Mouse (Mus musculus) right cerebral cortex, postnatal 4 days (tissue): ENCODE measurements around the gene Ccdc177.

Experiments used
- DNase-seq: peaks from one replicate; pipeline ENCODE4 v3.0.0-alpha.2; 2022

Ccdc177 gene

DNA sequence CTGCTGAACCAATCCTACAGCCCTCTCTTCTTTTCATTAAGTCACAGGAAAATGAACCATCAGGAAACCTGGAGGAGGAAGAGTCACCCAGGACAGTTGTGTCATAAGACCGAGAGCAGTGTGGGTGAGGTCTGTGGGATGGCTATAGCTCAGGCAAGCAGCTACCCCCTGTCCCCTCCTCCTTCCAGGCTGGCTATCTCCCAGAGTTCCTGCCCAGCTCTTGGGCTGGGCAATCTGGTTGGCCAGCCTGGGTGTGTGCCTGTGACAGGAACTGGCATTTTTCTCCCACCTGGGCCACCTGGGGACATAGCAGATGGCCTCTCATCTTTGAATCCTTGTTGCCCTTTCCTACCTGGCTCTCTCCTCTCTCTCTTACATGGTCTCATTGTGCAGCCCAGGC, 23.4 kb upstream of the Ccdc177 start:
- DNase-seq, result no peak

DNA sequence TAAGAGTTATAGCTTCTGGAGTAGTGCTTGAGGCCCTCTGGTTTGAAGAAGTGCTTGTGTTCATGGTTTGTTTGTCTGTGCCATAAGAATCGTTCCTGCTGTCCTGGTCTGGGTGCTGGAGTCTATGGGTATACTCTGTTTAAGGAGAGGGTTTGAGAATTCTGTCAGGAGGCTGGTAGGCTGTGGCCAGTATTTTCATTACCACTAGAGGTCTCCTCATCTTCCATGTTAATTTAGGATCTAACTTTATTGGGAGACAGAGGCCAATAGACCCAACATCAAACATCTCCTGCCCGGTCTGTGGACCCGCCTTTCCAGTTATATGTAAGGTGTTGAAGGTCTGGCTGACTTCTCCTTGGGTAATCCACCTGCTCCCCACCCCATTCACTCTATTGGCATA, 22.4 kb upstream of the Ccdc177 start:
- DNase-seq, result no peak

DNA sequence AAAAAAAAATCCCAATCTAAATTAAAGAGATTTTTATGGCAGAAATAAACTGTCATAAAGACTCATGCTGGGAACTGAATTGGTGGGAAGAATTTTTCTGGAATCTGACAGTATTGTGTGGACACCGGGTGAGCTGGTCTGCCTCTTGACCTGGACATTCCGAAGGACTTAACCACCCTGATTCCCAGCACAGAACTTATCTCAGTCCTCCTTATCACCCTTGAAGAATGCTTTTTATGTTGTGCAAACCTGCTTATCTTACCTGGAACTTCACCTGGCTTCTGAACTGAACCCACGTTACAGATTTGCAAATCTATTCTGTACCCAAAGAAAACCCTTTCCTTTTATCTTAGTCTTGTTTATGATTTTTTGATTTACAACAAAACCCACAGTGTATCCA, 21.7 kb upstream of the Ccdc177 start:
- no peak for DNase-seq

DNA sequence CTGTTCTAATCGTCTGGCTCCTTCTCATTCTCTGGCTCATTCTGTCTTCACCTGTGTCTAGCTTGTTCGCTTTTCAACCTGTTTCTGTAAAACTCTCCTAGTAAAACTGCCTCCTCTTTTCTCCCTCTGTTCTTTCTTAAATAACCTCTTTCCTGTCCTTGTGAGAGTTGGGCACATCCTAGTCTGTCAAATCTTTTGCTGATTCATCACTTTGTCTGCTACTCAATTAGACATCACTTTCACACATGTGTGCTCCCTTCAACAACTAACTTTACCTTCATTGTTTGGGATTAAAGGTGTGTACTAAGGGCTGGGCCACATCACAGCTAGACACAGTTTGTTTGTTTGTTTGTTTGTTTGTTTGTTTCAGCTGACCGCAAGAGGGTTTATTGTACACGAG, 19.3 kb upstream of the Ccdc177 start:
- DNase-seq, result no peak

DNA sequence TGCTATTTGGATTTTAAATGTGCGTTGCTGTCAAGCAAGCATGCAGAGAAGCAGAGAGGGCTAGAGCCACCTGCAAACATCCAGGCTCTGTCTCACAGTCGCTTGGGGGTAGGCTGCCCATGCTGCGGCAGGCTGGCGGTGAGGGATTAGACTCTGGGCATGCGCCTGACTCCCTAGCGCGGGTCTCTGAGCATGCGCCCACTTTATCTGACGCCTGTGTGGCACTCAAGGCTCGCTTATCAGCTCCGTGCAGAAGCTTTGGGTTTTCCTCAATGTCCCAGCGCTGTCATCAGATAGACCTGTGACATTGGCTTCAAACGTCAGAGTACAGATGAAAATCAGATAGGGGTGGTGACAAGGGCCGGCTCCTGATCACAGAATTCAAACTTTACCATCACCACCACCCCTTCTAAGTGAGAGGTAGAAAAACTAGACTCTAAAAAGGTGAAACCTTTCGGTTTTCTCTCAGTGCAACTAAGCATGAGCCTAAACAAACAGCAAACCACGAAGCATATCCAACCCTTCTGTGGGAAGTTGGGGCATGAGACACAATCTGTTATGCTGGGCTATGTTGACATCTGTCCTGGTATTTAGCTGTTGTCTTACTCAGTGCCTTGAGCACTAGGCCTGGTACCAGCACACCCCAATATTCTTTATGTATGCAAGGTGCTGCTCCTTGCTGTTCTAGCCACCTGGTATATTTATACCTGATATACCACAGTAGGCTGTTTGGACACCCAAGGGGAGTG, 17.9 kb upstream of the Ccdc177 start:
- DNase-seq, result no peak

DNA sequence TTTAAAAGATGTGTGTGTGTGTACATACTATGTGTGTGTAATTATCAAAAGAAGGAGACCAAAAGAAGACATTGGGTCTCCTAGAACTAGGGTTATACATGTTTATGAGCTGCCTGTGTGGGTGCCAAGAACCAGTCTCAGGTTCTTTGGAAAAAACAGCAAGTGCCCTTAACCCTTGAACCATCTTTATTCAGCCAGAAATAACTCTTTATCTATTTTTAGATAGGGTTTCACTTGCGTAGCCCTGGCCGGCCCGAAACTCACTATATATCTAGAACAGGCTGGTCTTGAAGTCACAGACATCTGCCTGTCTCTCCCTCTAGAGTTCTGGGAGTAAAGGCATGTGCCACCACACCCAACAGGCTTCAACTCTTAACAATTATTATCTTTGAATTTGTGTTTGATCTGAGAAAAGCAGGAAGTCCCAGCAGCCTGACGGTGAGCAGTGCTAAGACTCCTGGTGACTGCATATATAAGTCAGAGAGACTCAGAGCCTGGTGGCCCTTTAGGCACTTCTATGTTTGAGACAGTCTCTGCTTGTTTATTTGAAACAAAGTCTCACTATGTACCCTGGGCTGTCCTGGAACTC, 15.7 kb upstream of the Ccdc177 start:
- no peak for DNase-seq

DNA sequence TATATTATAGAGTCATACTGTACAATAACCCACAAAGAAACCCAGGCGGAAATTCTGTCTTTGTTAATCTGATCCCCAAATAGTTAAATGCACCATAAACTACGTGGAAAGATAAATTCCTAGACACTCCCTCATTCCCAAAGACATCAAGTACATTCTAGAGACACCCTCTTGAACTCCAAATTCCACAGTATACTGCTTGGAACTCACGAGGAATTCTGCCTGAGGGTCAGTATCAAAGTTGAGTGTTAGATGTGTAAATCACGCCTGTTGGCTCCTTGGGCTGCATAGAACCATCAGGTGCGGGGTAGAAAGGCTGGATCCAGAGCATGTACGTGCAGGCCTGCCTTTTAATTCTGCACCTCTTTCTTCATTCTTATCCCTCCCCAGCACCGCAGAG, 14.3 kb upstream of the Ccdc177 start:
- DNase-seq, result no peak

DNA sequence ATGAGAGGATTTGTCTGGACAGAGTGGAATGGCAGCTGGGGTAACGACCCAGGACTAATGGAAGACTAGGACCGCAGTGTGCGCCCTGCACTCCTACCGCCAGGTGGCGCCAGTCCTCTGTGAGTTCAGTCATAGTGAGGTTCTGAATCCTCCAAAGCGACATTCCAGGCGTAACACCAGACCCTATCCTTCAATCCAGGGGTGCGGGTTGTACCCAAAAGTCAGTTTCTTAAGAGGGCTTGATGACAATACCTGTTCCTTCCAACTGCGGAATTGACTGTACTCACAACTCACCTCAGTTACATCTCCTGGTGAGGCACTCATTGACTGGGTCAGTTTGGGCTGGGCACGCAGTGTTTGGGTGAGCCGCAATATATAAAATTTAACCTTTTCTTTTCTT, 9.2 kb upstream of the Ccdc177 start:
- peak; percentile 83 for DNase-seq

DNA sequence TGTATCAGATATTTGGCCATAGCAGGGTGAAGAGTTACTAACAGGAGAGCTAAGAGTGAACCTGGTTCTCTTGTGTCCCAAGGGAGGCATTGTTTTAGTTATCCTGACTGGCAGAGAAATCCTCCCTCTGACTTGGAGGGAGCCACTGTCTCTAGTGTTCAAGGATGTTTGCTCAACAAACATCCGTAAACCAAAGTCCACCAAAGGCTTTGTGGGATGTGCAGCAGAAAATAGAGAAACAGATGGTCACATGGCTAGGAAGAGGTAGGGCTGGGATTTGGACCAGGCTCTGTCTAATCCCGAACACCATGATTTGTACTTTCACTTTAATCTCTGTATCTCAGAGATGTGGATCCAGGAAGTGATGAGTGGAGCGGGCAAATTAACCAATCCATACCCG, 3.6 kb upstream of the Ccdc177 start:
- DNase-seq, result no peak

DNA sequence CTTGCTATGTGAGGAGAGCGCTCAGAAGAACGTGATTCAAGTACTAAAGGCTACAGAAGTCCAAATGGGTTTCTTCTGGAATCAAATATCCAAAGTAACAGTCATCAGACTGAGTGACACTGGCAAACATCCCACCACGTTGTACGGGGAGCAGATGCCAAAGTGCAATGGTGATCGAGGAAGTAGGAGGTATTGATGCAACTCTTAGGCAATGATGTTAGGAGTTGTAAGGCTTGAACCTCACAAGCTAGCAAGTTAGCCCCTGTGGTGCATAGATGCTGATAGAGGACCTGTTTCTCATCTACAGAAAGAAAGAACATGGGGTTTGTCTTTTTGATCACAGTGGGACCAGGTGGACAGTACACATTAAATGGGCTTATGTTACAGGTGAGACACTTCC, 2.5 kb upstream of the Ccdc177 start:
- no peak for DNase-seq

DNA sequence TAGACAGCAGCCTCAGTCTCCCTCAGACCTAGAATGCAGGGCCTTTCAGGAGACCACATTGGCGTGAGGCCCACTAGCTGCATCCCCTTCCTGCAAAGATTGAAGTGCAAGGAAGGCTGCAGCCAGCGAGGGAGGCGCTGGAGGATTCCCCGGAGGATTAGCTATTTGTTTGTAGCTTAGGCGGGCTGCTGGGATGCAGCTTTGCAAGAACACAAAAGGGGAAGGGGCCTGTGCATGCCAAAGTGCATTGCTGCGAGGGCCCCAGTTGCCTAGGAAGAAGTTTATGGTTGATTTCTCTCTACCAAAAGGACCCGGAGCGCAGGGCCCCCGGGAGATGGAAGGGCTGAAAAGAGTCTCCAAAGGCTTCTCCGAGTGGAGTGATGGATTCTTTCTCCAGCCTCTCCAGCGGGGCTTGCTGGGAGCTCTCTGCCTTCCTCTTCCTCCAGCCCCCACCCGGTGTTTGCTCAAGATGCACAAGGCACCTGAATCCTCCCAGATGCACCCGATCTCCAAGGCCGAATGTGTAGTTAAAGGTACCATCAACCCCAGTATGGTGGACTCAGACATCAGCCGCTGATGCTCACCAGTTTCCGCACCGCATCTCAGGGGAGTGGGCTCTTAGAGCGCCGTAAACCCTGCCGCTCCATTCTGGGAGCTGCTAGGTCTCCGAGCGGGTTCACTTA, 633 bp downstream of the Ccdc177 start:
- peak; percentile 68 for DNase-seq

DNA sequence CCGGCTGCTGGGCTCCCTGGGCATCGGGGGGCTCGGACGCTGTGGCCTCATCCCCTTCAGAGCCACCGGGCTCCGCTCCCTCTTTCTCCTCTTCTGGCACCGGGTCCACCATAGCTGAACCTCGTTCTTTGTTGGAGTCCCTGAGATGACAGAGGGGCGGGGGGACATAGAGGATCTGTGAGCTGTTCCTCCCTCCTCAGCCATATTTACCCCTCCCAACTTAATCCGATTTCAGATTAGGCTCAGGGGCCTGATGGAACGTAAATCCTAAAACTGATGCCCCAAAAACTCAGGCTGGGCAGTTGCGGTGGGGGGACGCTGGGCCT, 1.1 kb downstream of the Ccdc177 start:
- peak; percentile 25 for DNase-seq

DNA sequence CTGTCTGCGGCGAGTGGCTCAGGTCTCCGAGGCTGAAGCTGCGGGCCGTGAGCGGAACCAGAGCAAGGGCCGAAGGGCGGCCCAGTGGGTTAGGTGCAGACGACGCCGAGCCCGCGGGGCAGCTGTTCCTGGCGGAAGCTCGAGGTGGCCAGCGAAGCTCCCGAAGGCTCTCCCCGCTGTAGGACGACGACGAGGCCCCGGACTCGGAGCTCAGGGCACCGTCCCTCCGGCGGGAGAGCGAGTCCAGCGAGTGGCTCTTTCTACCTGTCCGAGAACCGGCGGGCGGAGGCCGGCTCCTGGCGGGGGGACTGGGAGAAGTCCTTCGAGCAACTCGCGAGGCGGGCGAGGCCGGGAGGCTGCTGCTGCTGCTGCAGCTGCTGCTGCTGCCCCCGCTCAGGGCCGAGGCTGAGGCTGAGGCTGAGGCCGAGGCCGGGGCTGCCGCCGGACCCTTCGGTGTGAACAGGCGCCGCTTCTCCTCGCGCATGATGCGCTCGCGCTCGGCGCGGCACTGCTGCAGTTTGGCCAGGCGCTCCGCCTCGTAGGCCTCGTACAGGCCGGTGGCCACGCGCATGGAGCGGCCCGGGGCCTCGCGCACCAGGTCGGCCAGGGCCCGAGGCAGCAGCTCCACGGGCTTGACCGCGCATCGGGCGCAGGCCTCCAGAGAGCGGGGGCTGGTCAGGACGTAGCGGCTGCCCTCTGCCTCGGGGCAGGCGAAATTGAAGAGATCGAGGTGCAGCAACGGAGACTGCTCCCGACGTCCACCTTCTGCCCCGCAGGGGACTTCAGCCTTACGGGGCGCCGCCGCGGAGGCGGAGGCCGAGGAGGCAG, 1.7 kb downstream of the Ccdc177 start:
- no peak for DNase-seq

DNA sequence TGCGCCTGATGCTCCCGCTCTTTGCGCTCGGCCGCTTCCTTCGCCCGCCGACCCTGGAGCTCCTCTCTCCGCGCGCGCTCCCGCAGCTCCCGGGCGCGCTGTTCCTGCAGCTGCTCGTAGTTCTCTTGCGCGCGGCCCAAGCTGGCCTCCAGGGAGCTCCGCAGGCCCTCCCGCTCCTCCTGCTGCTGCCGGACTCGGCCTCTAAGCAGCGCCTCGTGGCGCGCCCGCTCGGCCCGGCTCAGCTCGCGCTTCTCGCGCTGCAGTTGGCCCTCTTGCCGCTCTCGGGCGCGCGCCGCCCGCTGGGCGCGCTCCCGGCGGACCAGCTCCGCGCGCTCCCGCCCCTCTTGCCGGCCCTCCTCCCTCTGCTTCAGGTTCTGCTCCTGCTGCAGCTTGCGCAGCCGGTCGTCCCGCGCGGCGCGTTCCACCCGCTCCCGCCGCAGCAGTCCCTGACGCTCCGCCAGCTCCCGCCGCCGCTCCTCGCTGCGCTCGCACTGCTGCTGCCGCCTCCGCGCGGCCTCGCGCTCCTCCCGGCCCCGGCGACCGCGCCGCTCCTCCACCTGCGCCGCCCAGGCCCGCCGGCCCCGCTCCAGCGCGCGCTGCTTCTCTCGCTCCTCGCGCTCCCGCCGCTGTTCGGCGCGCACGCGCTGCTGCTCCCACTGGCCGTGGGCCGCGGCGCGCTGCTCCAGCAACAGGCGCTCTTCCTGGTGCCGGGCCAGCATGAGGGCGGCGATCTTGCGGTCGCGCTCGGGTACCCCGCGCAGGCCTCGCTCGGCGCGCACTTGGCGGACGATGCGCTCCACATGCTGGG, 2.5 kb downstream of the Ccdc177 start:
- no peak for DNase-seq

DNA sequence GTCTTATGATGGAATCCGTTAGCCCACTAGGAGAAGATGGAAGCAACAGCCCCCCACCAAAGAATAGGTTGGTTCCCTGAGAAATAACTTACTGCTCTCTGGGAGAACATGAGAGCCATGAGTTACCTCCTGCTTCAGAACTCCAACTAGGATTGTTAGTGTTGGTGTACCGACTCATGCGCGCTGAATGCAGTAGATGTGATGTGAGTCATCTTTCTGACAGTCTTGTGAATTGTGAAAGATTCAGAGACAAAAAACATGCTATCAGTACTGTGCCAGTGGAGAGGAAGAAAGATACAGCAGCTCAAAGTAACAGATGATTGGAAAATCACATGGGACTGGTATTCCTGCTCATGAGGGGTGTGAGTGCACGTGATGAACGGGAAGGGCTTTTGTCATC, 8.9 kb downstream of the Ccdc177 start:
- no peak for DNase-seq

DNA sequence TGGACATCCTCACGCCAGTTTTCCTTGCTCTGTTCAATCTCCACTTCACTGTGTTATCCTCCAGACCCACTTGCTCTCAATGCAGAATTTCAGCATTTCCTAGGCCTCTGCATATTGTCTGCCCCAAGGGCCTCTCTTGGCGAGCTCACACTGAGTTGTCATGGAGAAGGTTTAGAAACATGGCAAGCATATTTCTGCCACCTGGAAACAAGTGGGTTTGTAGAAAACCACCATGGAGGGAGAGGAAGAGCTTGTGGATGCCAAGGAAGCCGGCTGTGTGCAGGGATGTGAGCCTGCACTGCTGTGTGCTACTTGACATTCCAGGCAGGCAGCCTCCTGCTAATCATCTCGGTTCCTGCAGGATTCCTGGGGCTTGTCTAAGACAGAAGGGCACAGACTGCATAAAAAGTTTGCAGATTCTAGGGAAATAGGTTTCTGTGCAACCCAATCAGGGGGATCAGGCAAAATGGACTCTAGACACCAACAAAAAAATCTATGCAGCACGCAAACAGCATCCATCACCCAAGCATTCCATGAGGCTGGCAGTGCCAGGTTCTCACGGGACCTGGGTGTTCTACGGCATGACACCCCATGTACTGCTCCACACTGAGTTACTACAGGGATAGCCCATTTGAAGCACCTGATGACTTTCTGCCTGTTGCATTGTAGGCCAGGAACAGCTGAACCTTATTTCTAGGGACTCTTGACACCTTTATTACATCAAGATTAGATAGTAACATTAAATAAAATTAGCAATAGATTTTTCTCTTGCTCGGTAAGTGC, 14.3 kb downstream of the Ccdc177 start:
- peak; percentile 36 for DNase-seq

DNA sequence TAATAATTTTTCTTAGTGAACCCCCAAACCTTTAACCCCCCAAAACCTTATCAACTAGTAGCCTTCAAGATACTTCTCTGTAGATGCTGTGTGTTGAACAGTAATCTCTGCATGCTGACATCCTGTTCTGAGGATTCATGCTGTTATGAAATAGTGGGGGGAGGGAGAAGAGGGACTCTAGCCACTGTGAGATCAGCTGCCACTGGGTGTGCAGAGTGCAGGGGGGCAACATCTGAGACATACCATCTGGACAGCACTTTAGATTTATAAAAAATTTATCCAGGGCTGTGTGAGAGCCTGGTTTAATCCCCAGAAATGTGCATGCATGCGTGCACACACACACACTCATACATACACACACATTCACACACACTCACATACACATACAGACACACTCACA, 15.9 kb downstream of the Ccdc177 start:
- DNase-seq, result no peak

DNA sequence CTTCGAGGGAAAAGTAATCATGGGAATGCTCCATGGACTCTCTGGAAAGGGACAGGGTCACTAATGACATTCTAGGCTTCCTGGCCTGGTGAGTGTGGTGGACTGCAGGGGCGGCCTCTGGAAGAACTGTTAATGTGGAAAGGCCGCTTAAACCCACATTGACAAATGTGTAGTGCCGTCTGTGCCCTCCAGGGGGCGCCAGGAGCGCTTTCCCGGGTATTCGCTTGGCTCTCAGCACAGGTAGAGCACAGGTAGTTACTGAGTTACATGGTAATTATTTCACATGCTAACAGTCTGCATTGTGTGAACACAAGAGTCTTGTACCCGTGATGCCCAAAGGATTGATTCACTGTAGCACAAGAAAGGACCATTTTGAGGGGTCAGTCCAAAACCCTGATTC, 21.0 kb downstream of the Ccdc177 start:
- no peak for DNase-seq

DNA sequence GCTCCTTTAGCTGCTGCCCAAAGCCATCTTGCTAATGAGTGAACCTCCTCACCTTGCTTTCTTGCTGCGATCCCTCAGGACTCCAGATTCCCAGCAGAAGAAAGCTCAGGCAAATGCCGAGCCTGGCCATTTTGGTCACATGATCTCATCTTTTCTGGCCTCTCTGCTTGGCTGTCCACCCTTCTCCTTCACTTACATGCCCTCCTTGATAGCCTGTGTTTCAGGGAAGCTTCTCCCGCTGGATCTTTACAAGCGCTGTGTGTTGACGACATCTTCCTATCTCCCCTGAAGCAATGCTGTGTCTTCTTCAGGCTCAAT, 23.2 kb downstream of the Ccdc177 start:
- DNase-seq, result no peak

DNA sequence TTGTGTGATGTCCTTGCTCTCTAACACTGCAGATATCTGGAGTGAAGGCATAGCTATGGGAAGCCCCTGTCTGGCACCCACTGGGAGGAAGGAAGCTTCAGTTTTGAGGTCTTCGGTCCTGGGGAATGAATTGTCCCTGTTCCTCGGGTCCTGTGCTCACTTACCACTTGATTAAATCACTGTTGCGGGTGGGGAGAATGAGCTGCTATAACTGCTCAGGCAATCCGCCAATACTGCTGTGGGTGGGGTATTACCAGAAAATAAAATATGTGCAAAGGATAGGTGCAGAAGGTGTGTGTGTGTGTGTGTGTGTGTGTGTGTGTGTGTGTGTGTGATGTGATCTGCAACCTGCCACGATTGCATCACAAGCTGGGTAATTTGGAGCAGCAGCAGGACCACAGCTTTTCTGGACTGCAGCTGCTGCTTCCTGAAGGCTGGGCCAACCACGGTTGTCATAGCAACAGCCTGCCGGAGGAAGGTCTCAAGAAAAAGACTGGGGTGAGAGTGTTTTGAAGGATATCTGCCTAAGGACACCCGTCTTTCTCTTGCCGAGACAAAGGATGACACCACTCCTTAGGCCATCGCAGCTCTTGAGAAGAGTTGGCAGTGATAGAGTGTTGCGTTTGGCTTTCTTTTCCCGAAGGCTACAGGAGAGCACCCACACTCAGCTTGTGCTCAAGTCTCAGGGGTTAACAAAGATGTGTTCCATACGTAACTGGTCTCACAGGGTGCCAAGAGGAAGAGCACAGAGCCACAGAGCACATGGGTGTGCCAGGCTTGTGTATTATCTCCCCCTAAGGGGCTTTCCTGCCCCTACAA, 23.8 kb downstream of the Ccdc177 start:
- DNase-seq, result peak; percentile 67
